Mouse (Mus musculus) cerebellum, postnatal 4 days (tissue): Measurements from ENCODE around the gene Traf3ip1.
"Not testable (repeated sequence)": the region's sequence is repeated elsewhere in the genome, so short reads cannot be mapped to it uniquely, and the experiment has no call there.

ENCODE experiments used
- DNase-seq, 2 experiments: peaks; one replicate each; pipeline ENCODE4 v3.0.0; 2022; ENCODE audit warnings: low spot score in 2 of 2, mixed read lengths in 1 of 2

The Traf3ip1 gene

GRCm38 (mm10) chr1:91465244-91465643, 29.2 kb upstream of the Traf3ip1 start:
- DNase-seq = no peak

- no peak for DNase-seq
Observed at GRCm38 (mm10) chr1:91466186-91466585, 28.3 kb upstream of the Traf3ip1 start.

GRCm38 (mm10) chr1:91469888-91470419, 24.5 kb upstream of the Traf3ip1 start:
- no peak for DNase-seq

- DNase-seq = not testable (repeated sequence)
Observed at GRCm38 (mm10) chr1:91478145-91478544, 16.3 kb upstream of the Traf3ip1 start.

- no peak for DNase-seq
Observed at GRCm38 (mm10) chr1:91478958-91479357, 15.5 kb upstream of the Traf3ip1 start.

GRCm38 (mm10) chr1:91482616-91483211, 11.7 kb upstream of the Traf3ip1 start:
- no peak for DNase-seq

GRCm38 (mm10) chr1:91483304-91484010, 11.0 kb upstream of the Traf3ip1 start:
- peak; percentile 77 to 82 for DNase-seq

- DNase-seq = no peak
Observed at GRCm38 (mm10) chr1:91484011-91484346, 10.5 kb upstream of the Traf3ip1 start.

GRCm38 (mm10) chr1:91485422-91485821, 9.0 kb upstream of the Traf3ip1 start:
- no peak for DNase-seq

- DNase-seq = no peak
Observed at GRCm38 (mm10) chr1:91486165-91486564, 8.3 kb upstream of the Traf3ip1 start.

- no peak for DNase-seq
Observed at GRCm38 (mm10) chr1:91490322-91490721, 4.1 kb upstream of the Traf3ip1 start.

GRCm38 (mm10) chr1:91492740-91493139, 1.7 kb upstream of the Traf3ip1 start:
- no peak for DNase-seq

GRCm38 (mm10) chr1:91493938-91494337, 509 bp upstream of the Traf3ip1 start:
- peak in 1 of 2 experiments; percentile 9 for DNase-seq

GRCm38 (mm10) chr1:91495321-91495720, 874 bp downstream of the Traf3ip1 start:
- DNase-seq = no peak

- DNase-seq = no peak
Observed at GRCm38 (mm10) chr1:91498579-91498978, 4.1 kb downstream of the Traf3ip1 start.

- DNase-seq = no peak
Observed at GRCm38 (mm10) chr1:91504615-91505014, 10.2 kb downstream of the Traf3ip1 start.

- DNase-seq = peak in 1 of 2 experiments; percentile 21
Observed at GRCm38 (mm10) chr1:91514916-91515315, 20.5 kb downstream of the Traf3ip1 start.

GRCm38 (mm10) chr1:91515642-91516041, 21.2 kb downstream of the Traf3ip1 start:
- DNase-seq = no peak

GRCm38 (mm10) chr1:91523759-91524158, 29.3 kb downstream of the Traf3ip1 start:
- DNase-seq = peak; percentile 46 to 70

GRCm38 (mm10) chr1:91525838-91526237, 31.4 kb downstream of the Traf3ip1 start:
- DNase-seq = peak in 1 of 2 experiments; percentile 58

GRCm38 (mm10) chr1:91530166-91530565, 35.7 kb downstream of the Traf3ip1 start:
- no peak for DNase-seq

- no peak for DNase-seq
Observed at GRCm38 (mm10) chr1:91532243-91532642, 37.8 kb downstream of the Traf3ip1 start.

- DNase-seq = no peak
Observed at GRCm38 (mm10) chr1:91532892-91533291, 38.4 kb downstream of the Traf3ip1 start.
